Mouse (Mus musculus): ENCODE data around the gene Cyp21a1.
"Not testable (repeated sequence)": the region's sequence is repeated elsewhere in the genome, so short reads cannot be mapped to it uniquely, and the experiment has no call there.

Gene Cyp21a1

GRCm38 (mm10) chr17:34804301-34804700 lies at the start of gene Cyp21a1:
Cyp21a1 (minus strand) TSS chr17:34804561.
- DNase-seq (ENCODE audit: inconsistent age in 2 of 2, low spot score in 1 of 2), result peak; percentile 90 to 96

DNA sequence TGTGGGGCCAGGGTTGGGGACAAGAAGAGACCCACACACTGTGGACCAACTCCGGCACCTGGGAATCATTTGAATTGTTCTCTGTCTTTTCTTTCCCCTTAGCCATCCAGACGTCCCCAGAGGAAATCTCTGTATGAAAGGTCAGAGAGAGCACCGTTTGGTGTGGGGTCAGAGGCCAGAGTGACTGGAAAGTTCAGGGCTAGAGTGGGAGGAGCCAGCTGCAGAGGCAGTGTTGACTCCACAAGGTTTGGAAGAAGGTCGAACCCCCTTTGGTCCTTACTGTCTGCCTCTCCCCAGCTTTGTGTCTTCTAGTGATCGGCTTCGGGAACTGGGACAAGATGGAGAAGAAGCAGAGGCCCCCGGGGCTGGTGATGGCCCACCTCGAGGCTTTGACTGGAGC lies 49.1 kb upstream of the Cyp21a1 start:
- DNase-seq (ENCODE audit: inconsistent age in 2 of 2, low spot score in 1 of 2), result no peak

DNA sequence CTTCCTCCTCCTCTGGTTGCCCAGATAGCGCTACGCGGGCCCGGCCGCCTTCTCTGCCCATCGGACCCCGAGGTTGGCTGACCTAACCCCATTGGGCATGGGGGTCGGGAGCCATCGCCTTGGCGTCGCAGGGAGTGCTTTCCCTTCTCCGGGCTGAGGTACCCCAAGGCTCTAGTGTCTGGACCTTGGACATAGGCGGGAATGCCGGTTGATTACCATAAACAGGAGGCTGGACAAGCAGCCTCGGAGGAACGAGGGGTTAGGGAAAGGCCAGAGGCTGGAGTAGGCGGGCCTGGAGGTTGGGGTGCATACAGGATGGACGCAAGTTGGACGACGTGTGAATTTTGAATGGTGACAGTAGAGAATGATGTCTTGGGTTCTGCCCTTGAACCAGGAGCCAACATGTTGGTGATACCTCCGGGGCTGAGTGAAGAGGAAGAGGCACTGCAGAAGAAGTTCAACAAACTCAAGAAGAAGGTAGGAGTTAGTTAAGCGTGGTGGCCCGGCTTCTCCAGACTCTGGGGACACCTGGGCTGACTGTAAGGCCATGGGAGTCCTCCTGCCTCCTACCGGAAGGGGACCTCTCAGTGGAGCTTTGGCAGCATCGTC lies 46.3 kb upstream of the Cyp21a1 start:
- DNase-seq (ENCODE audit: inconsistent age in 2 of 2, low spot score in 1 of 2), result no peak

GRCm38 (mm10) chr17:34849722-34850516 lies 45.6 kb upstream of the Cyp21a1 start, which contains the start of the genes Skiv2l and Nelfe:
Skiv2l (minus strand) TSS chr17:34850210.
Nelfe (plus strand) TSS chr17:34850391.
- DNase-seq (ENCODE audit: inconsistent age in 2 of 2, low spot score in 1 of 2), result peak; percentile 99

DNA sequence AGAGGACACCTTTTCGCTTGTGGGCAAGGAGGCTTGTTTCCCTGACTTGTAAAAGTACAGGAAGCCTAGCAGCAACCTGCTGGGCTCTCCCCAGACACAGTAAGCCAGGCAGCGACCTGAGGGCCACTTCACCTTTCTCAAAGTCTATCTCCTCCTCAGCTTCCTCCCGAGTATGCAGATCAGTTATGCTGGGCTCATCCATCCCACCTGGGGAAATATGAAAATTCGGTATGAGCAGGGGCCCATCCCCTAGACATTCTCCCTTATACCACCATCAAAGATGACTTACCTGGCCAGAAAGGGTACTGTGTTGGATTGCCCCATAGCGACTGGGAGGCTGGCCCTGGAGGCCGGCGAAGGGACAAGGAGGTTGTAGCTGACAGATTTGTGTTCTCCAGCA lies 43.3 kb upstream of the Cyp21a1 start:
- DNase-seq (ENCODE audit: inconsistent age in 2 of 2, low spot score in 1 of 2), result no peak

GRCm38 (mm10) chr17:34847192-34847591 lies 42.8 kb upstream of the Cyp21a1 start:
- no peak for DNase-seq (ENCODE audit: inconsistent age in 2 of 2, low spot score in 1 of 2)

GRCm38 (mm10) chr17:34844884-34845283 lies 40.5 kb upstream of the Cyp21a1 start:
- no peak for DNase-seq (ENCODE audit: inconsistent age in 2 of 2, low spot score in 1 of 2)

- DNase-seq (ENCODE audit: inconsistent age in 2 of 2, low spot score in 1 of 2), result no peak
Measured at GRCm38 (mm10) chr17:34840736-34841307, 36.5 kb upstream of the Cyp21a1 start.

- no peak for DNase-seq (ENCODE audit: inconsistent age in 2 of 2, low spot score in 1 of 2)
Measured at GRCm38 (mm10) chr17:34838785-34839184, 34.4 kb upstream of the Cyp21a1 start.

DNA sequence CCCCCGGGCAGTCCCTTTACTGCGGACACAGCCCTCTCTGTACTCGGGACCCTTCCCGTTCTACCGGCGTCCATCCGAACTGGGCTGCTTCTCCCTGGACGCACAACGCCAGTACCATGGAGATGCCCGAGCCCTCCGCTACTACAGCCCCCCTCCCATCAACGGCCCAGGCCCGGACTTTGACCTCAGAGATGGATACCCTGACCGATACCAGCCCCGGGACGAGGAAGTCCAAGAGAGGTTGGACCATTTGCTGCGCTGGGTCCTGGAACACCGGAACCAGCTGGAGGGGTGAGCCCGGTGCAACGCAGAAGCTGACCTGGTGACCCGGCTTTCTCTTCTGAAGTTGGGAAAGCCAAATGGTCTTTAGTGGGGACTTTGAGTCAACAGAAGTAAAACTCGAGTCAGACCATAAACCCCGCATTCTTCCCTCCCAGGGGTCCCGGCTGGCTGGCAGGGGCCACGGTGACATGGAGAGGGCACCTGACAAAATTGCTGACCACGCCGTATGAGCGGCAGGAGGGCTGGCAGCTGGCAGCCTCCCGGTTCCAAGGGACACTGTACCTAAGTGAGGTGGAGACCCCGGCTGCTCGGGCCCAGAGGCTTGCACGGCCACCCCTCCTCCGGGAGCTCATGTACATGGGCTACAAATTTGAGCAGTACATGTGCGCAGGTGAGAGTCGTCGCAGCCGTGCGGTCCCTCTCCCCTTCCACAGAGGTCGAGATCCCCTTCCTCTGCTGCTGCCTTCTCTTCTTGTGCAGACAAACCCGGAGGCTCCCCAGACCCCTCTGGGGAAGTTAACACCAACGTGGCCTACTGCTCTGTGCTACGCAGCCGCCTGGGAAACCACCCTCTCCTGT lies 33.3 kb upstream of the Cyp21a1 start:
- DNase-seq (ENCODE audit: inconsistent age in 2 of 2, low spot score in 1 of 2), result peak in 1 of 2 experiments; percentile 41

GRCm38 (mm10) chr17:34836856-34837221 lies 32.5 kb upstream of the Cyp21a1 start, which contains the start of the genes Stk19 and Dxo:
Stk19 (minus strand) TSS chr17:34836945.
Dxo (plus strand) TSS chr17:34837019.
- DNase-seq (ENCODE audit: inconsistent age in 2 of 2, low spot score in 1 of 2), result peak; percentile 97 to 99

DNA sequence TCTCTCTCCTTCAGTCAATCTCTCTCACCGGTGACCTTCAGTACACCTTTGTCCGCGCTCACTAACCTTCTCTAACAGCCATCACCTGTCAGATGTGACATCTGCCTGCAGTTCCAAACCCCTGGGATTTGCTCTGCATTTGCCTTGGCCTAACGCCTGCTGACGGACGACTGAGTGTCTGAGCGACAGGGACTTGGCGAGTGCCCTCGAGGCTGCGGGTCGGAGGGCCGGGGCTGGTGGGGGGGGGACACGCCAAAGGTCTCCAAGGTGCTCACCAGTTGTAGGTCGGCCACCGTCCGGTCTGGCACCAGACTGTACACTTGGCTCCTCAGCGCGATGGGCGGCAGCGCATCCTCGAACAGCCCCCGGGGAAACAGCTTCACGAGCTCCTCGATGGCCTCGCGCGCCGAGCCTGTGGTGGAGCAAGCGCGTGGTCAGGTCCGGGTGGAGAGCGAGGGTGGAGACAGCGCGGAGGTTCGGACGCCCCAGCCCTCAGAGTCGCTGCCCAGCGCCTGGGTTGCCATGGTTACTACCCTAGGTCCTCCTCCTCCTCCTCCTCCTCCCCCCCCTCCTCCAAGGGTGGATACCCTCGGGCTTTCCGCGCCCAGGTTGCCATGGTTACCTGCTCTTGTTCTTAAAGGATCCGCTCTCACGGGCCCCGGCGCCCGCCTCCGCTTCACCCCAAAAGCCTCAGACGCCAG lies 31.9 kb upstream of the Cyp21a1 start:
- DNase-seq (ENCODE audit: inconsistent age in 2 of 2, low spot score in 1 of 2), result no peak

GRCm38 (mm10) chr17:34830776-34831175 lies 26.4 kb upstream of the Cyp21a1 start:
- not testable (repeated sequence) for DNase-seq (ENCODE audit: inconsistent age in 2 of 2, low spot score in 1 of 2)

GRCm38 (mm10) chr17:34814818-34815370 lies 10.5 kb upstream of the Cyp21a1 start:
- DNase-seq (ENCODE audit: inconsistent age in 2 of 2, low spot score in 1 of 2), result peak in 1 of 2 experiments; percentile 61

- peak; percentile 56 to 78 for DNase-seq (ENCODE audit: inconsistent age in 2 of 2, low spot score in 1 of 2)
Measured at GRCm38 (mm10) chr17:34813747-34814146, 9.4 kb upstream of the Cyp21a1 start.

GRCm38 (mm10) chr17:34811275-34811674 lies 6.9 kb upstream of the Cyp21a1 start:
- DNase-seq (ENCODE audit: inconsistent age in 2 of 2, low spot score in 1 of 2), result no peak

DNA sequence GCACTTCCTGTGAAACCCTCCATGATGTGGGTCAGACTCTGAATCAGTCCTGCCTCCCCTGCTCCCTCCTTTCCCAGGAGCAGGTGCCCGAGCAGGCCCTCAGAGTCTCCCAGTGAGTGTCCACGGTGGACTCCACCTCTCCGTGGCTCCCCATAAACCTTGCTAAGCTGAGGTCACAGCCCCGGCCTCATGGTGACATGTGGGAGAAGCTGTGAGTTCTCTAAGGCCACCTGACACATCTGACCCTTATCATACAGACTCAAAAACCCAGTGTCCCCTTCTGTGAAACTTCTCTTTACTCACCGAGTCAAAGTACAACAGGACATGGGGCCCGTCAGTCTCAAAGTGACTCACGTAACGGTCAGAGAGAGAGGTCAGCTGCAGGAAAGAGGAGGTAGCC lies 6.5 kb upstream of the Cyp21a1 start:
- DNase-seq (ENCODE audit: inconsistent age in 2 of 2, low spot score in 1 of 2), result peak; percentile 71 to 85

DNA sequence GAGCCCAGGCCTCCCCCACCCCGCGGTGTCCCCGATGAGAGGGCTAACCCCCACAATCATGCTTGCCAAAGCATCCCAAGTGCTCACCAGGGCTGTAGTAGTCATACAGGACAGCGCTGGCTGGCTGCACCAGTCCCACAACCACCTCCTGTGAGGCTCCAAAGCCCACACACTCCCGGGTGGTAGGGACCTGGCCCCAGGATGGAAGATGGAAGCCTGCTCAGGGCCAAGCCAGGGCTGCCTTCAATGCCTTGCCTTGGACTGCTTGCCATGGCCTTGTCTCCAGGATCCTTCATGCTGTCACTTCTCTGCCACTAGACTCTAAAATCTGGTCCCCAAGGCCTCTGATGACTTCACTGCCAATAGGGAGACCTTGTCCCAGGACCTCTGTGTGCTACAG lies 6.0 kb upstream of the Cyp21a1 start:
- DNase-seq (ENCODE audit: inconsistent age in 2 of 2, low spot score in 1 of 2), result peak; percentile 84 to 90

- peak in 1 of 2 experiments; percentile 80 for DNase-seq (ENCODE audit: inconsistent age in 2 of 2, low spot score in 1 of 2)
Measured at GRCm38 (mm10) chr17:34808599-34809205, 4.3 kb upstream of the Cyp21a1 start.

DNA sequence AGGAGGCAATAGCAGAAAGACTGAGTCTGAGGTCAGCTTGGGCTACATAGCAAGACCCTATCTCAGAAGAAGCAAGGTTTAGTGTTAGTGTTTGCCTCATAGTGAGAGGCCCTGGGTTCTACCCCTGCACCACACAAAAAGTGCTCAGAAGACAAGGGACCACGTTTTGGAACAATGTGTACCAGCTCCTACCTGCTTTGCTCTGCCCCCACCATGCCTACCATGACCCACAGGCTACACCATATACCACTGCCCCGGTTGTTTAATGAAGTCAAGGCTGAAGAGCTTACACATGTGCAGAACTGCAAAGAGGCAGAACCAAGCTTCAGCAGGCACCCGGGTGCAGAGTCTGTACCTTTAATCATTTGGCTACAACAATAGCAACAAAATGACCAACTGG lies 2.8 kb upstream of the Cyp21a1 start:
- no peak for DNase-seq (ENCODE audit: inconsistent age in 2 of 2, low spot score in 1 of 2)

Measured in adrenal gland, adult (tissue).